31 mouse cellular contexts compared by ENCODE assay signal in the genomic region with DNA sequence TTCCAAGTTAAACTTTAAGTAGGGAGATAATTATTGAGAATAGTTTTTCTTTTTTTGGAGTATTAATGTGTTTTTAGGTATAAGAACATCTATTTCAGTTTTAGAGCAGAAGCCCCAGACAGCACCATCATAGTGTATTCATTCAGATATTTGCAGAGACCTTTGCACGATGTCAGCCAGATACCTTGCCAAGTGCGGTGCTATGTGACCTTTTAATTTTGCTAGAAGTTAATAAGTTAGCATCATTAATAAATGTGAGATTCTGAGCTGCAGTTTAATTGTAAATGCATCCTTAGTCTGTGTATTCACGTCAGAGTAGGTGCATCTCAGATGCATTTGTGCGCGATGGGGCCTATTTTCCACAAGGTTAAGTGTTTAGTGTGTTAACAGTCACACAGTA.
"Had no signal": no experiment of that assay in that cellular context is flagged by ENCODE, and none has a peak within 500 bp of the region (broad histone marks: within the 10 kb centered on the region; RNA-seq: fewer than 3 reads in every experiment).

No protein-coding gene starts in this region.

- ATAC-seq: hindbrain, embryonic 16.5 days; hindbrain, postnatal 0 days; inflammation-experienced regulatory T-cells, adult 6 months; intestine, embryonic 15.5 days; intestine, embryonic 16.5 days; intestine, postnatal 0 days had no signal

- H3K4me1 ChIP-seq: heart, embryonic 10.5 days; heart, embryonic 12.5 days; heart, embryonic 13.5 days; heart, embryonic 15.5 days; hindbrain, embryonic 12.5 days; hindbrain, embryonic 13.5 days; hindbrain, embryonic 15.5 days; intestine, embryonic 15.5 days had no signal

- DNase-seq: heart, adult 2 months; heart, postnatal 10 days; heart, postnatal 14 days; heart, postnatal 36 days; heart, postnatal 4 days; kidney, adult 11 months; kidney, adult 18-20 months; kidney, postnatal 10 days; kidney, postnatal 14 days; kidney, postnatal 25 days; layer of hippocampus, adult 9-11 months; layer of hippocampus, postnatal 36 days had no signal

- H3K4me3 ChIP-seq: heart, adult 2 months; heart, embryonic 10.5 days; heart, embryonic 12.5 days; heart, embryonic 13.5 days; heart, embryonic 15.5 days; hindbrain, embryonic 10.5 days; hindbrain, embryonic 12.5 days; hindbrain, embryonic 13.5 days; hindbrain, embryonic 15.5 days; intestine, embryonic 15.5 days; layer of hippocampus, adult 2 months; left cerebral cortex, adult 2 months had no signal

- H3K9me3 ChIP-seq: heart, embryonic 10.5 days; heart, embryonic 12.5 days; heart, embryonic 13.5 days; heart, embryonic 15.5 days; hindbrain, embryonic 10.5 days; hindbrain, embryonic 12.5 days; hindbrain, embryonic 13.5 days; hindbrain, embryonic 15.5 days; intestine, embryonic 15.5 days had no signal

- H3K27ac ChIP-seq: heart, adult 2 months; heart, embryonic 10.5 days; heart, embryonic 13.5 days; heart, embryonic 15.5 days; hindbrain, embryonic 10.5 days; hindbrain, embryonic 12.5 days; hindbrain, embryonic 13.5 days; hindbrain, embryonic 14.5 days; hindbrain, embryonic 15.5 days; hindbrain, postnatal 0 days; intestine, embryonic 15.5 days; kidney, postnatal 0 days; layer of hippocampus, adult 2 months; left cerebral cortex, adult 2 months had no signal

- H3K27me3 ChIP-seq: heart, embryonic 12.5 days; heart, embryonic 13.5 days; heart, embryonic 15.5 days; hindbrain, embryonic 12.5 days; hindbrain, embryonic 13.5 days; hindbrain, embryonic 15.5 days; intestine, embryonic 15.5 days had no signal

- H3K36me3 ChIP-seq: heart, embryonic 15.5 days; intestine, embryonic 15.5 days had no signal

- H3K4me2 ChIP-seq: heart, embryonic 11.5 days; heart, embryonic 12.5 days; heart, embryonic 13.5 days; heart, embryonic 15.5 days; hindbrain, embryonic 12.5 days; hindbrain, embryonic 13.5 days; hindbrain, embryonic 14.5 days; hindbrain, embryonic 15.5 days; intestine, embryonic 15.5 days had no signal

- H3K9ac ChIP-seq: heart, embryonic 12.5 days; heart, embryonic 13.5 days; heart, embryonic 15.5 days; hindbrain, embryonic 12.5 days; hindbrain, embryonic 13.5 days; hindbrain, embryonic 14.5 days; hindbrain, embryonic 15.5 days; intestine, embryonic 15.5 days had no signal
